Mouse (Mus musculus): ENCODE measurements around the gene Pfkm. TPM values are rescaled to one million over a fixed set of nuclear protein-coding genes. Genes with fewer than 3 reads are reported as not detected.

Gene Pfkm
- total and polyA plus RNA-seq, 2 experiments = 9.4 to 12.3 TPM

DNA sequence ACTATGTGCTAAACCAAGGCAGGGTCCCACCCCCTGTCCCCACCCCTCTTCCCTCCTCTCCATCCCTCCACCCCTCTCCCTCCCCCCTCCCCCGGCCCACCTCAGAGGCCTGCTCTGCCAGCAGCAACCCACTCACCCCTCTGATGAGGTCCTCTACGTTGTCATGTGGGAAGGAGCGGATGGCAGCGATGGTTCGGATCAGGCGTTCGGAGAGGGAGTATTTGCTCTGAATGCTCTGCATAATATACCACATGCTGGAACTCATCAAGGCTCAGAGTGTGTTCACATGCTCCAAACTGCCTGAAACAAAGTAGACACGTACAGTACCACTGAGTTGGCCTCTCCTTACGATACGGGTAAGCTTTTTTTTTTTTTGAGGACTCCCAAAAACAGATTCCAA is 50.1 kb downstream of the Pfkm start:
- TF ChIP-seq POLR2A (IDR thresholded peaks at IDR 0.05; ENCODE audit: extremely low read depth, insufficient read depth, low read length) (no peak), CTCF (IDR thresholded peaks at IDR 0.05; ENCODE audit: low read depth, low read length) (no peak)
- Histone ChIP-seq H3K4me3 (ENCODE audit: insufficient read depth, low read depth, low read length) (no peak overlapping the region), H3K4me1 (ENCODE audit: control insufficient read depth, insufficient read depth, low read length) (peaks cover 2% of the 10 kb centered on the region; the same call in 1 of the 2 replicates), H3K27me3 (ENCODE audit: control insufficient read depth, insufficient read depth, low read length) (no peaks in the 10 kb centered on the region), H3K79me2 (ENCODE audit: control insufficient read depth, insufficient read depth, low read length) (peaks cover 9% of the 10 kb centered on the region; the same call in 1 of the 2 replicates), H3K9ac (ENCODE audit: low read depth, low read length) (no peak overlapping the region), H3K36me3 (ENCODE audit: control insufficient read depth, insufficient read depth, low read length) (peaks cover 20% of the 10 kb centered on the region; the same call in 1 of the 2 replicates), H3K27ac (replicated peaks; ENCODE audit: insufficient read depth, low read depth, low read length) (no peak overlapping the region)
- no peak for DNase-seq (ENCODE audit: extremely low read depth, low read depth, low spot score)
- WGBS = 92% methylated on average over 10 of the region's 10 CpGs

DNA sequence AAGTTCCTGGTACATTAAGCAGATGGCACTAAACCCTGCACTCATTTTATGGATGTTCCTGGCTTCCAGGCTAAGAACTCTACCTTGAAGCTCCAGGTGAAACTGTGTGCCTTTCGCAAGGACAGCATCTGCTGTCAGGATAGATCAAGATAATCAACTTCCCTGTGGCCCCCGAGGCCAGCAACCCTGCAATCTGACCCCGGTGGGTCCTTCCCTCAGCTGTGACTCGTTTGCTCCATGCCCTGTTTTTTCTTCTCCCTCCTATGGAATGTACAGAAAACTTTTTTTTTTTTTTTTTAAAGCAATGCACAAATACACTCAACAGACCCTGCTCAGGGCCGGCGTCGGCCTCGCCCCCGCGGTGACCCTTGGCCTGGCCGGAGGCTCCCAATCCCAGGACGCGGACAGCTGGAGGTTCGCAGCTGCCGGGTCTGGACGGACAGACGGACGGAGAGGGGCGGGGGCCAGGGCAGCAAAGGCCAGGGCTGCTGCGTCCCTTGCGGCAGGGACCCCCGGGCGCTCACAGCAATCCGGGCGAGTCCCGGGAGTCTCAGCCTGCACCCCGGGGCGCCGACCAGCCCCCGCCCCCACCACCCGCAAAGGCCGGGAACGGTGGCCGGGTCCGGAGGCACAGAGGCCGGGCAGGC is 52.6 kb downstream of the Pfkm start:
- peak overlapping the region; percentile 57 for H3K27ac ChIP-seq (replicated peaks; ENCODE audit: insufficient read depth, low read depth, low read length)
- under 1% methylated on average over 36 of the region's 36 CpGs for WGBS
- DNase-seq (ENCODE audit: extremely low read depth, low read depth, low spot score) = peak; percentile 30
- H3K4me3 ChIP-seq (ENCODE audit: insufficient read depth, low read depth, low read length) = peak overlapping the region; percentile 85
- peaks cover 9% of the 10 kb centered on the region; the same call in 1 of the 2 replicates for H3K79me2 ChIP-seq (ENCODE audit: control insufficient read depth, insufficient read depth, low read length)
- no peaks in the 10 kb centered on the region for H3K27me3 ChIP-seq (ENCODE audit: control insufficient read depth, insufficient read depth, low read length)
- peaks cover 2% of the 10 kb centered on the region; the same call in 1 of the 2 replicates for H3K4me1 ChIP-seq (ENCODE audit: control insufficient read depth, insufficient read depth, low read length)
- peaks cover 12% of the 10 kb centered on the region; the same call in 1 of the 2 replicates for H3K36me3 ChIP-seq (ENCODE audit: control insufficient read depth, insufficient read depth, low read length)
- peak overlapping the region; percentile 94 for H3K9ac ChIP-seq (ENCODE audit: low read depth, low read length)
- TF ChIP-seq CTCF (IDR thresholded peaks at IDR 0.05; ENCODE audit: low read depth, low read length) (no peak), POLR2A (IDR thresholded peaks at IDR 0.05; ENCODE audit: extremely low read depth, insufficient read depth, low read length) (no peak)

DNA sequence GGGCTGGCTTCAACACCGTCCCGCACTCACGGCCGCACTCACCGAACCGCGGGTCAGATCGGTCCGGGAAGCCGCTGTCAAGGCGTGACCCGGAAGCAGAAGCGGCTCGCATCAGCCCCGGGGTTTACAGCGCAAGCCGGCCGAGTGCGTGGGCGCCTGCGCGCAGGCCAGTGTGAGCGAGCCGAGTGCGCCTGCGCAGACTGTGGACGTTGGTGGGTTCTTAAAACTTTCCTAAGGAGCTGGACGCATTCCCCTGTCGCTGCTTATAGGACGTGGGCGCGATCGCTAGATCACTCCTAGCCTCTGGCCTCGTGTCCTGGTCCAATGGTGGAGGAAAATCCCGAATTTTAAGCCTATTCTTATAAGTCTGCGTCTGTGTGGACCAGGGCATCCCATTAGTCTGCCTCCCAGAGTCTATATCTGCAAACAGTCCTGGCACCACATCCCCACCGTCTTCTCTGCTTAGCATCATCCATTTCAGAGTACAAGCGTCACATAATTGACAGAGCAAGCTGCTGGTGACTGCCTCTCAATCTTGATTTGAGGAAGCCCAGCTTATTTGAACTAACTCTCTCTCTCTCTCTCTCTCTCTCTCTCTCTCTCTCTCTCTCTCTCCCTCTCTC is 53.3 kb downstream of the Pfkm start:
- WGBS = 2% methylated on average over 38 of the region's 38 CpGs

DNA sequence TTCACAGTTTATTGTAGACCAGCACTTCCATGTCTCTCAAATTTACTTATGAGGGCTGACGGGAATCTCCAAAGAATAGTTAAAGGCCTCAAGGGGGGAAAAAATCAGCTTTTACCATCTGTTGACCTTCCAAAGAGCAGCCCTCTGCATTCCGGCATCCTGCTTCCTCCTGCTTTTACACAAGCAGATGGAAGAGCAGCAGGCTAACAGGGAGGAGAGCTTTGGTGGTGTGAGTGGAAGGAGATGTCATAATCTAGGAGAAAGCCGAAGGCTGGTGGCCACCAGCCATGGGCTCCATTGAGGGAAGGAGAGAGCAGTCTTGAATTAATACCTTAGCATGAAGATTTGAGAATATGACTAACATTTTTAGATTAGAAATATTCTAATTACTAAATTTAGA is 56.0 kb downstream of the Pfkm start:
- WGBS = 82% methylated on average over 3 of the region's 3 CpGs
- no peaks in the 10 kb centered on the region for H3K27me3 ChIP-seq (ENCODE audit: control insufficient read depth, insufficient read depth, low read length)
- DNase-seq (ENCODE audit: extremely low read depth, low read depth, low spot score) = no peak

More for the DNA sequence above, 53.3 kb downstream of the Pfkm start:
- Histone ChIP-seq H3K79me2 (ENCODE audit: control insufficient read depth, insufficient read depth, low read length) (peaks cover 9% of the 10 kb centered on the region; the same call in 1 of the 2 replicates), H3K27me3 (ENCODE audit: control insufficient read depth, insufficient read depth, low read length) (no peaks in the 10 kb centered on the region), H3K4me1 (ENCODE audit: control insufficient read depth, insufficient read depth, low read length) (peaks cover 2% of the 10 kb centered on the region; the same call in 1 of the 2 replicates), H3K36me3 (ENCODE audit: control insufficient read depth, insufficient read depth, low read length) (peaks cover 9% of the 10 kb centered on the region; the same call in 1 of the 2 replicates), H3K27ac (replicated peaks; ENCODE audit: insufficient read depth, low read depth, low read length) (peak overlapping the region; percentile 57), H3K4me3 (ENCODE audit: insufficient read depth, low read depth, low read length) (peak overlapping the region; percentile 85), H3K9ac (ENCODE audit: low read depth, low read length) (peak overlapping the region; percentile 94)
- TF ChIP-seq CTCF (IDR thresholded peaks at IDR 0.05; ENCODE audit: low read depth, low read length) (no peak), POLR2A (IDR thresholded peaks at IDR 0.05; ENCODE audit: extremely low read depth, insufficient read depth, low read length) (peak; percentile 66; the same call in 1 of the 2 replicates)
- peak; percentile 79 for DNase-seq (ENCODE audit: extremely low read depth, low read depth, low spot score)

DNA sequence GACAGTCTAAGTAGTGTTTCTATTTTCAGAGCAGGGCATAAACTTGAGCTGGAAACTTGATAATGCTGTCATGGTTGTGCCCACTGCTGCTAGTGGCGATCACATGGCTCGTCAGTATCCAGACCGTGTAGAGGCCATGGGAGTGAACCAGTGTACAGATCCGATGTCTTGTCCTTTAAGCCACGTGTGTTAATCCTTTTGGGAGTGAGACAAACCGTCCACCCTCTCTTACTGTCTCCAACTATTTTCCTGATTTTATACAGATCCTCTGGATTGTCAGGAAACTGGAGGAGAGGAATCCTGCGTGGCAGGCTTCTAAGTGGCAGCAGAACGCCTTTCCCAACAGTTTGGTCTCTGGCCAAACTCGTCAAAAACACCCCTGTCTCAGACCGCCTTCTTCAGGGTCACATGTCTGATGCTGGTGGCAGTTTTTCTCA is 56.8 kb downstream of the Pfkm start:
- H3K27me3 ChIP-seq (ENCODE audit: control insufficient read depth, insufficient read depth, low read length) = no peaks in the 10 kb centered on the region
- no peak overlapping the region for H3K27ac ChIP-seq (replicated peaks; ENCODE audit: insufficient read depth, low read depth, low read length)
- no peaks in the 10 kb centered on the region for H3K36me3 ChIP-seq (ENCODE audit: control insufficient read depth, insufficient read depth, low read length)
- H3K4me3 ChIP-seq (ENCODE audit: insufficient read depth, low read depth, low read length) = no peak overlapping the region
- 74% methylated on average over 10 of the region's 10 CpGs for WGBS
- no peak overlapping the region for H3K9ac ChIP-seq (ENCODE audit: low read depth, low read length)
- DNase-seq (ENCODE audit: extremely low read depth, low read depth, low spot score) = no peak
- no peak for TF ChIP-seq POLR2A (IDR thresholded peaks at IDR 0.05; ENCODE audit: extremely low read depth, insufficient read depth, low read length)
- no peak for TF ChIP-seq CTCF (IDR thresholded peaks at IDR 0.05; ENCODE audit: low read depth, low read length)
- H3K4me1 ChIP-seq (ENCODE audit: control insufficient read depth, insufficient read depth, low read length) = peaks cover 2% of the 10 kb centered on the region; the same call in 1 of the 2 replicates
- peaks cover 9% of the 10 kb centered on the region; the same call in 1 of the 2 replicates for H3K79me2 ChIP-seq (ENCODE audit: control insufficient read depth, insufficient read depth, low read length)

More for the DNA sequence above, 56.0 kb downstream of the Pfkm start:
- no peaks in the 10 kb centered on the region for H3K36me3 ChIP-seq (ENCODE audit: control insufficient read depth, insufficient read depth, low read length)
- H3K79me2 ChIP-seq (ENCODE audit: control insufficient read depth, insufficient read depth, low read length) = peaks cover 9% of the 10 kb centered on the region; the same call in 1 of the 2 replicates
- H3K4me3 ChIP-seq (ENCODE audit: insufficient read depth, low read depth, low read length) = no peak overlapping the region
- TF ChIP-seq CTCF (IDR thresholded peaks at IDR 0.05; ENCODE audit: low read depth, low read length) (no peak), POLR2A (IDR thresholded peaks at IDR 0.05; ENCODE audit: extremely low read depth, insufficient read depth, low read length) (no peak)
- no peak overlapping the region for H3K9ac ChIP-seq (ENCODE audit: low read depth, low read length)
- H3K27ac ChIP-seq (replicated peaks; ENCODE audit: insufficient read depth, low read depth, low read length) = no peak overlapping the region
- peaks cover 2% of the 10 kb centered on the region; the same call in 1 of the 2 replicates for H3K4me1 ChIP-seq (ENCODE audit: control insufficient read depth, insufficient read depth, low read length)

Data from liver, adult 2 months (tissue).